Mouse (Mus musculus) C2C12 (cell line): ENCODE results near the gene Pik3cg.

Source experiments
- CEBPB ChIP-seq: IDR thresholded peaks from one replicate; pipeline ENCODE4 v1.6.1; 2011; ENCODE audit warnings: low read depth, mild to moderate bottlenecking, control low read depth, moderate library complexity
- CTCF ChIP-seq: IDR thresholded peaks from one replicate; pipeline ENCODE4 v1.5.1; 2011; ENCODE audit not compliant: control insufficient read depth, insufficient read depth, insufficient read length
- FOSL1 ChIP-seq: IDR thresholded peaks from one replicate; pipeline ENCODE4 v1.8.0; 2011; ENCODE audit warnings: mild to moderate bottlenecking, low read length; ENCODE audit not compliant: poor library complexity, insufficient read depth, severe bottlenecking
- MAX ChIP-seq: IDR thresholded peaks from one replicate; pipeline ENCODE4 v1.6.1; 2011; ENCODE audit warnings: mild to moderate bottlenecking, control low read depth
- MYOD1 ChIP-seq: IDR thresholded peaks from one replicate; pipeline ENCODE4 v1.6.1; 2011; ENCODE audit warnings: low read depth; ENCODE audit not compliant: control insufficient read depth, insufficient read length
- MYOG ChIP-seq: IDR thresholded peaks from one replicate; pipeline ENCODE4 v1.6.1; 2011; ENCODE audit not compliant: control insufficient read depth, insufficient read length; ENCODE audit errors: extremely low read depth
- USF1 ChIP-seq: IDR thresholded peaks from one replicate; pipeline ENCODE4 v1.6.1; 2011; ENCODE audit warnings: low read depth, mild to moderate bottlenecking, control low read depth, moderate library complexity

GRCm38 (mm10) chr12:32233871-32234270 lies 25.4 kb upstream of the Pik3cg start:
- TF ChIP-seq CTCF (no peak), CEBPB (no peak), USF1 (no peak), MAX (no peak), MYOD1 (no peak), MYOG (no peak), FOSL1 (no peak)
